Mouse (Mus musculus) effector memory CD4-positive, alpha-beta T cell, adult 5 months (primary cell): ENCODE measurements around the gene Fut9. TPM values are rescaled to one million over a fixed set of nuclear protein-coding genes. Genes with fewer than 3 reads are reported as not detected.

Experiments
- polyA plus RNA-seq: library from polyadenylated mRNA; unstranded; fragments of 100-300 nt; shearing (Covaris generic); gene quantifications from one replicate; pipeline ENCODE4 v1.2.1, GENCODE M21; 2017

The Fut9 gene
- not detected for polyA plus RNA-seq

GRCm38 (mm10) chr4:25799476-25800283 is at the start of gene Fut9:
Gene Fut9 (minus strand): TSS chr4:25800244.

